Mouse (Mus musculus): ENCODE data around the gene Ank2. TPM values are rescaled to one million over a fixed set of nuclear protein-coding genes. Genes with fewer than 3 reads are reported as not detected.
"Not testable (repeated sequence)": the region's sequence is repeated elsewhere in the genome, so short reads cannot be mapped to it uniquely, and the experiment has no call there.

Ank2 gene
- polyA plus RNA-seq, 1 experiment: 5.7 TPM

- 53% methylated on average over 10 of the region's 10 CpGs for WGBS
- TF ChIP-seq POLR2A (IDR thresholded peaks at IDR 0.05; ENCODE audit: low read depth, low read length) (no peak), CTCF (conservative IDR thresholded peaks at IDR 0.05; ENCODE audit: insufficient read depth, insufficient read length, low read depth, low read length) (no peak)
- no peaks in the 10 kb centered on the region; the same call in 1 of the 2 replicates for H3K27me3 ChIP-seq (replicated peaks; ENCODE audit: control insufficient read depth, insufficient read depth, low read length)
Measured at GRCm38 (mm10) chr3:127485174-127485573, 14.0 kb downstream of the Ank2 start.

DNA sequence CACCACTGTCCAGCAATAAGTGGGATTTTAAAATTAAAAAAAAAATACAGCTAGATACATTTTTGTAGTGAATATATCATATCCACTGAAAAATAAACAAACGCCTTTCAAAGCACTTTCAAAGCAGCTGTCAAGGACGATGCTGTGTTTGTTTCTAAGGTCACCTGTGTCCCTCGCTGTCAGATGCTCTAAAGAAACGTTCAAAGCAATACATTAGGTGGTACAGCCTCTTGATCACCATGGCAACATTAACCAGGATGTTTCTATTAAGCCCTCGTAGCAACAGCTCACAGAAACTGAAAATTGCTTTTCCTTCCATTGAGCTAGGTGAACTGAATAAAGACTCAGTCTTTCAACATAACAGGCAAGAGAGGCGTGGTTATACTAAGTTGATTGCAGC, 17.5 kb downstream of the Ank2 start:
- WGBS: 69% methylated on average over 6 of the region's 6 CpGs
- no peak overlapping the region for H3K27ac ChIP-seq (ENCODE audit: insufficient read depth, low read depth, low read length)
- TF ChIP-seq CTCF (conservative IDR thresholded peaks at IDR 0.05; ENCODE audit: insufficient read depth, insufficient read length, low read depth, low read length): no peak
- TF ChIP-seq POLR2A (IDR thresholded peaks at IDR 0.05; ENCODE audit: low read depth, low read length): no peak
- no peaks in the 10 kb centered on the region; the same call in 1 of the 2 replicates for H3K27me3 ChIP-seq (replicated peaks; ENCODE audit: control insufficient read depth, insufficient read depth, low read length)
- no peak overlapping the region for H3K4me3 ChIP-seq (ENCODE audit: insufficient read depth, low read depth, low read length)
- no peak for DNase-seq
- no peaks in the 10 kb centered on the region for H3K36me3 ChIP-seq (ENCODE audit: control insufficient read depth, insufficient read depth, low read length)
- no peaks in the 10 kb centered on the region for H3K4me1 ChIP-seq (ENCODE audit: control insufficient read depth, insufficient read depth, low read length)

More at GRCm38 (mm10) chr3:127485174-127485573, 14.0 kb downstream of the Ank2 start:
- Histone ChIP-seq H3K27ac (ENCODE audit: insufficient read depth, low read depth, low read length) (no peak overlapping the region), H3K4me3 (ENCODE audit: insufficient read depth, low read depth, low read length) (no peak overlapping the region), H3K4me1 (ENCODE audit: control insufficient read depth, insufficient read depth, low read length) (no peaks in the 10 kb centered on the region), H3K36me3 (ENCODE audit: control insufficient read depth, insufficient read depth, low read length) (no peaks in the 10 kb centered on the region)
- no peak for DNase-seq

DNA sequence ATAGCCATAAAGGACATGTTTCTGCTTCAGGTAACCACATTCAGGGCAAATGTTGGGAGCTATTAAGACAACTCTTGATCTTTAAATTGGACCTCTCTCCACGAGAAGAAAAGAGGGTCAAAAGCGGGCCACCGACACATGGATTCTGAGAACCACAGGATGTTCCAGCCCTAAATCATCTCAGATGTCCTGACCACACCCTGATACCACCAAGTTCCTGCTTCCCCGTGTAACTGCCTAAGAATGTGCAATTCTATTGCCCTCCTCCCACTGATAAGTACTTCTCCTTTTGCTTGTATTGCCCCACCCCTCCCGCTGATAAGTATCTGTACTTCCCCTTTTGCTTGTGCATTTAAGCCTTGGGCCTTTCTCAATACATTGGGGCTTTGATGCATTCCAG, 18.8 kb downstream of the Ank2 start:
- WGBS: 60% methylated on average over 5 of the region's 5 CpGs
- not testable (repeated sequence) for H3K36me3 ChIP-seq (ENCODE audit: control insufficient read depth, insufficient read depth, low read length); H3K4me1 ChIP-seq (ENCODE audit: control insufficient read depth, insufficient read depth, low read length); H3K27me3 ChIP-seq (replicated peaks; ENCODE audit: control insufficient read depth, insufficient read depth, low read length); H3K4me3 ChIP-seq (ENCODE audit: insufficient read depth, low read depth, low read length); H3K27ac ChIP-seq (ENCODE audit: insufficient read depth, low read depth, low read length); DNase-seq

GRCm38 (mm10) chr3:127474115-127474514, 25.0 kb downstream of the Ank2 start:
- peak; percentile 22 for DNase-seq
- Histone ChIP-seq H3K36me3 (ENCODE audit: control insufficient read depth, insufficient read depth, low read length) (no peaks in the 10 kb centered on the region), H3K4me3 (ENCODE audit: insufficient read depth, low read depth, low read length) (no peak overlapping the region), H3K27me3 (replicated peaks; ENCODE audit: control insufficient read depth, insufficient read depth, low read length) (no peaks in the 10 kb centered on the region), H3K4me1 (ENCODE audit: control insufficient read depth, insufficient read depth, low read length) (no peaks in the 10 kb centered on the region), H3K27ac (ENCODE audit: insufficient read depth, low read depth, low read length) (no peak overlapping the region)
- no peak for TF ChIP-seq POLR2A (IDR thresholded peaks at IDR 0.05; ENCODE audit: low read depth, low read length)
- WGBS: 44% methylated on average over 6 of the region's 6 CpGs

GRCm38 (mm10) chr3:127469164-127469752, 29.9 kb downstream of the Ank2 start:
- no peak overlapping the region for H3K27ac ChIP-seq (ENCODE audit: insufficient read depth, low read depth, low read length)
- no peak overlapping the region for H3K4me3 ChIP-seq (ENCODE audit: insufficient read depth, low read depth, low read length)
- H3K4me1 ChIP-seq (ENCODE audit: control insufficient read depth, insufficient read depth, low read length): no peaks in the 10 kb centered on the region
- 59% methylated on average over 4 of the region's 4 CpGs for WGBS
- TF ChIP-seq POLR2A (IDR thresholded peaks at IDR 0.05; ENCODE audit: low read depth, low read length) (no peak), CTCF (conservative IDR thresholded peaks at IDR 0.05; ENCODE audit: insufficient read depth, insufficient read length, low read depth, low read length) (no peak)
- no peak for DNase-seq
- no peaks in the 10 kb centered on the region for H3K27me3 ChIP-seq (replicated peaks; ENCODE audit: control insufficient read depth, insufficient read depth, low read length)
- H3K36me3 ChIP-seq (ENCODE audit: control insufficient read depth, insufficient read depth, low read length): no peaks in the 10 kb centered on the region

GRCm38 (mm10) chr3:127468569-127468968, 30.6 kb downstream of the Ank2 start:
- Histone ChIP-seq H3K27me3 (replicated peaks; ENCODE audit: control insufficient read depth, insufficient read depth, low read length) (no peaks in the 10 kb centered on the region), H3K4me3 (ENCODE audit: insufficient read depth, low read depth, low read length) (no peak overlapping the region), H3K27ac (ENCODE audit: insufficient read depth, low read depth, low read length) (no peak overlapping the region), H3K4me1 (ENCODE audit: control insufficient read depth, insufficient read depth, low read length) (no peaks in the 10 kb centered on the region), H3K36me3 (ENCODE audit: control insufficient read depth, insufficient read depth, low read length) (no peaks in the 10 kb centered on the region)
- WGBS: 90% methylated on average over 8 of the region's 8 CpGs
- no peak for DNase-seq
- TF ChIP-seq CTCF (conservative IDR thresholded peaks at IDR 0.05; ENCODE audit: insufficient read depth, insufficient read length, low read depth, low read length) (no peak), POLR2A (IDR thresholded peaks at IDR 0.05; ENCODE audit: low read depth, low read length) (no peak)

DNA sequence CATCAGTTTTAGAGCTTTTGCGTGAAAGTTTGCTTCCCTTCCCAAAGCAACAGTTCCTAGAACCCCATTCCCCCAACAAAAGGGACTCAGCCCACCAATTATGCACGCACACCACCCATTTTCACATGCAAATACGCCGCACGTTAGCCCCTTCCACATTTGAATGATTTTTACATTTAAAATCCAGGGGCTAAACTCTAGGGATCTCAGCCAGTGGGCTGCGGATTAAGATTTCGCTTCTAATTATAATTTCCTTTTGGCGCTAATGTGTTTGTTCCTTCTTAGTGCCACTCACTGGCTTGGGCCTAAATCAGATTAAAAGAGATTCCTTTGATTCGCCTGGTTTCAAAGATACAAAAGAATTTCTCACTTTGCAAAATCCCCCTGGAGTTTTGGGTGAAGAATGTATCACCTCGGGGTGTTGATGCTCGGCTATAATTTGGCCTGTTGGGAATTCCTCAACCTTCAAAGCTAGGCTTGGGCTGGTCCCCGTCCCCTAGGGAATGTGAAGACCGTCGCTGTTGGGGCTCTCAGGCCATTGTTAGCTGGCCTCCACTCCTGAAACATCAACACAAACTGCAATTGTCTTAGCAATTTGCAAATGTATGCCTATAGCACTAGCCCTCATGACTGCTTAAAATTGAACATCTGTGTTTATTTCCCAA, 35.2 kb downstream of the Ank2 start:
- Histone ChIP-seq H3K27me3 (replicated peaks; ENCODE audit: control insufficient read depth, insufficient read depth, low read length) (no peaks in the 10 kb centered on the region), H3K36me3 (ENCODE audit: control insufficient read depth, insufficient read depth, low read length) (no peaks in the 10 kb centered on the region), H3K4me1 (ENCODE audit: control insufficient read depth, insufficient read depth, low read length) (no peaks in the 10 kb centered on the region), H3K4me3 (ENCODE audit: insufficient read depth, low read depth, low read length) (no peak overlapping the region), H3K27ac (ENCODE audit: insufficient read depth, low read depth, low read length) (no peak overlapping the region)
- no peak for DNase-seq
- no peak for TF ChIP-seq POLR2A (IDR thresholded peaks at IDR 0.05; ENCODE audit: low read depth, low read length)
- no peak for TF ChIP-seq CTCF (conservative IDR thresholded peaks at IDR 0.05; ENCODE audit: insufficient read depth, insufficient read length, low read depth, low read length)
- 68% methylated on average over 14 of the region's 14 CpGs for WGBS

Data from kidney, adult 2 months (tissue).